ENCODE assay signal across 8 mouse cellular contexts in the genomic region with DNA sequence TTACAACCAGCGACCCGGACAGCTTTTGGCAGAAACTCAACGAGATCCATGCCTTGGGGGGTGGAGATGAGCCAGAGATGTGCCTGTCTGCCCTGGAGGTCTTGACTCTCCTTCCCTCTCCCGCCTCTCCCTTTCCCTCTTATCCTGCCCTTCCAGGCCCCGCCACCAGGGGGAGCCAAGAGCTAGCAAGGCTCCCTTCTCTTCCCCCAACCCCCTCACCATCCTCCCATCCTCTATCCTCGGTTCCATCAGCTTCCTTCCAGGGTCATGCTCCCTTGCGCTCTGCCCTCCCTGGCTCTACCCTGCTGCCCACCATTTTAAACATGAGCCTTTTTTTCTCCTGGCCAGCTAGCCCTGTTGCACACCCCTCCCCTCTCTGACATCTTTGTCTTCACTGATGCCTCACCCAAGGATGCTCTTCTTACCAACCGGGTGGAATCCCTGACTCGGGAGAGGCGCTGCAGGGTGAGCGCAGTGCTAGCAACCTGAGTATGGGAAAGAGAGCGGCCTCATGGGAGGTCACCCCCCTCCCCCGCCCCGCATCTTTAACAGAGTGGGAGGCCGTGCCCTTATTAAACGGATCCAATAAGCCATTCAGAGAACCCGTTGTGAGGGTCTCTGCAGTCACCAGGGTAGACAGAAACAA. TPM values are rescaled to one million over a fixed set of nuclear protein-coding genes. Genes with fewer than 3 reads are reported as not detected.
DNase-seq lines count a peak whose midpoint lies in the region; ATAC-seq and TF ChIP-seq lines count a peak whose summit lies in the region.

No protein-coding gene starts in this region.

- no peak overlapping the region for H3K4me2 ChIP-seq in midbrain, embryonic 16.5 days (ENCODE audit: low read length)
- H3K4me2 ChIP-seq in embryonic facial prominence, embryonic 11.5 days (ENCODE audit: low read depth, low read length): peak overlapping the region; percentile 22; the same call in 1 of the 2 replicates
- peak overlapping the region; percentile 33 for H3K4me2 ChIP-seq in limb, embryonic 12.5 days
- no peak overlapping the region for H3K4me2 ChIP-seq in midbrain, postnatal 0 days (ENCODE audit: low read depth, low read length, poor library complexity, severe bottlenecking)

- peak; percentile 95 for TF ChIP-seq CTCF in kidney, adult 2 months (conservative IDR thresholded peaks at IDR 0.05; ENCODE audit: insufficient read depth, insufficient read length, low read depth, low read length)
- TF ChIP-seq CTCF in midbrain, postnatal 0 days (IDR thresholded peaks at IDR 0.05): peak; percentile 88

- H3K9ac ChIP-seq in midbrain, embryonic 16.5 days (ENCODE audit: low read depth, low read length): no peak overlapping the region
- peak overlapping the region; percentile 45 for H3K9ac ChIP-seq in embryonic facial prominence, embryonic 11.5 days (replicated peaks; ENCODE audit: low read length)
- no peak overlapping the region; the same call in 1 of the 2 replicates for H3K9ac ChIP-seq in limb, embryonic 12.5 days (replicated peaks)
- no peak overlapping the region for H3K9ac ChIP-seq in midbrain, postnatal 0 days (replicated peaks; ENCODE audit: low read length, poor library complexity, severe bottlenecking)

- no peaks in the 10 kb centered on the region for H3K9me3 ChIP-seq in midbrain, embryonic 10.5 days (replicated peaks)
- no peaks in the 10 kb centered on the region for H3K9me3 ChIP-seq in midbrain, embryonic 16.5 days (replicated peaks; ENCODE audit: control insufficient read depth, low read length, poor library complexity, severe bottlenecking)
- no peaks in the 10 kb centered on the region for H3K9me3 ChIP-seq in embryonic facial prominence, embryonic 11.5 days (replicated peaks; ENCODE audit: control insufficient read depth, low read length)
- H3K9me3 ChIP-seq in limb, embryonic 12.5 days: no peaks in the 10 kb centered on the region
- H3K9me3 ChIP-seq in midbrain, postnatal 0 days (ENCODE audit: low read length): no peaks in the 10 kb centered on the region

- peak; percentile 92 for DNase-seq in midbrain, embryonic 10.5 days (ENCODE audit: low spot score)
- DNase-seq in embryonic facial prominence, embryonic 11.5 days (ENCODE audit: low spot score): peak; percentile 89
- peak; percentile 87 to 96 for DNase-seq in heart, adult 18-20 months
- DNase-seq in kidney, adult 2 months: peak; percentile 87
- DNase-seq in midbrain, postnatal 0 days (ENCODE audit: low spot score): peak; percentile 64
- DNase-seq in spleen, postnatal 14 days (ENCODE audit: low spot score in 2 of 2): peak; percentile 75 to 89

- H3K36me3 ChIP-seq in midbrain, embryonic 10.5 days: peaks cover 34% of the 10 kb centered on the region
- H3K36me3 ChIP-seq in midbrain, embryonic 16.5 days (ENCODE audit: control insufficient read depth, insufficient read depth, low read length): peaks cover 3% of the 10 kb centered on the region; the same call in 1 of the 2 replicates
- no peaks in the 10 kb centered on the region for H3K36me3 ChIP-seq in embryonic facial prominence, embryonic 11.5 days (replicated peaks; ENCODE audit: control insufficient read depth, insufficient read depth, low read depth, low read length)
- H3K36me3 ChIP-seq in kidney, adult 2 months (ENCODE audit: control insufficient read depth, insufficient read depth, low read length): no peaks in the 10 kb centered on the region
- H3K36me3 ChIP-seq in limb, embryonic 12.5 days: peaks cover 10% of the 10 kb centered on the region
- peaks cover 2% of the 10 kb centered on the region; the same call in 1 of the 2 replicates for H3K36me3 ChIP-seq in midbrain, postnatal 0 days (ENCODE audit: insufficient read depth, low read length)

- peaks cover 38% of the 10 kb centered on the region for H3K4me1 ChIP-seq in midbrain, embryonic 10.5 days
- H3K4me1 ChIP-seq in midbrain, embryonic 16.5 days (ENCODE audit: control insufficient read depth, insufficient read depth, low read length): no peaks in the 10 kb centered on the region; the same call in 1 of the 2 replicates
- no peaks in the 10 kb centered on the region; the same call in none of the 2 replicates for H3K4me1 ChIP-seq in embryonic facial prominence, embryonic 11.5 days (ENCODE audit: control insufficient read depth, insufficient read depth, low read length)
- H3K4me1 ChIP-seq in kidney, adult 2 months (ENCODE audit: control insufficient read depth, insufficient read depth, low read length): no peaks in the 10 kb centered on the region
- peaks cover 13% of the 10 kb centered on the region for H3K4me1 ChIP-seq in limb, embryonic 12.5 days (replicated peaks)
- H3K4me1 ChIP-seq in midbrain, postnatal 0 days (ENCODE audit: insufficient read depth, low read length): no peaks in the 10 kb centered on the region

- H3K27ac ChIP-seq in midbrain, embryonic 10.5 days (replicated peaks): peak overlapping the region; percentile 86
- H3K27ac ChIP-seq in midbrain, embryonic 16.5 days (ENCODE audit: low read length): no peak overlapping the region
- H3K27ac ChIP-seq in embryonic facial prominence, embryonic 11.5 days (replicated peaks; ENCODE audit: low read depth, low read length): no peak overlapping the region; the same call in 1 of the 2 replicates
- H3K27ac ChIP-seq in kidney, adult 2 months (ENCODE audit: insufficient read depth, low read depth, low read length): peak overlapping the region; percentile 86; the same call in 1 of the 2 replicates
- H3K27ac ChIP-seq in limb, embryonic 12.5 days: 0 out of 2 replicates have a peak overlapping the region, but pooled peaks have one; percentile 45
- H3K27ac ChIP-seq in midbrain, postnatal 0 days (ENCODE audit: low read depth, low read length): no peak overlapping the region; the same call in 1 of the 2 replicates

- peak overlapping the region; percentile 37 for H3K4me3 ChIP-seq in midbrain, embryonic 10.5 days
- H3K4me3 ChIP-seq in midbrain, embryonic 16.5 days (ENCODE audit: low read depth, low read length): no peak overlapping the region
- H3K4me3 ChIP-seq in embryonic facial prominence, embryonic 11.5 days (ENCODE audit: low read depth, low read length): no peak overlapping the region
- no peak overlapping the region for H3K4me3 ChIP-seq in kidney, adult 2 months (ENCODE audit: insufficient read depth, low read depth, low read length)
- H3K4me3 ChIP-seq in limb, embryonic 12.5 days (replicated peaks): peak overlapping the region; percentile 14; the same call in 1 of the 2 replicates
- H3K4me3 ChIP-seq in midbrain, postnatal 0 days (ENCODE audit: low read depth, low read length): no peak overlapping the region

- 5% methylated on average over 17 of the region's 17 CpGs for WGBS in midbrain, embryonic 10.5 days
- WGBS in midbrain, embryonic 16.5 days: 3% methylated on average over 17 of the region's 17 CpGs
- WGBS in embryonic facial prominence, embryonic 11.5 days: 7% methylated on average over 17 of the region's 17 CpGs
- 13% methylated on average over 17 of the region's 17 CpGs for WGBS in kidney, adult 2 months
- 19% methylated on average over 17 of the region's 17 CpGs for WGBS in limb, embryonic 12.5 days
- 6% methylated on average over 16 of the region's 17 CpGs for WGBS in midbrain, postnatal 0 days

- no peaks in the 10 kb centered on the region for H3K27me3 ChIP-seq in midbrain, embryonic 10.5 days (ENCODE audit: low read depth, poor library complexity, severe bottlenecking)
- H3K27me3 ChIP-seq in midbrain, embryonic 16.5 days (ENCODE audit: control insufficient read depth, insufficient read depth, low read depth, low read length): no peaks in the 10 kb centered on the region
- no peaks in the 10 kb centered on the region for H3K27me3 ChIP-seq in embryonic facial prominence, embryonic 11.5 days (ENCODE audit: control insufficient read depth, insufficient read depth, low read length)
- no peaks in the 10 kb centered on the region for H3K27me3 ChIP-seq in kidney, adult 2 months (replicated peaks; ENCODE audit: control insufficient read depth, insufficient read depth, low read length)
- H3K27me3 ChIP-seq in limb, embryonic 12.5 days: no peaks in the 10 kb centered on the region
- H3K27me3 ChIP-seq in midbrain, postnatal 0 days (ENCODE audit: insufficient read depth, low read length): no peaks in the 10 kb centered on the region

- no peak for ATAC-seq in midbrain, embryonic 16.5 days
- ATAC-seq in embryonic facial prominence, embryonic 11.5 days (replicated peaks; ENCODE audit: insufficient number of reproducible peaks, low FRiP score, low TSS enrichment, low read depth): peak; percentile 65
- ATAC-seq in limb, embryonic 12.5 days (ENCODE audit: insufficient number of reproducible peaks, insufficient read depth, low FRiP score, low TSS enrichment, low read depth): 0 out of 2 replicates have a peak, but pooled peaks have one; percentile 27
- peak; percentile 29; the same call in 1 of the 2 replicates for ATAC-seq in midbrain, postnatal 0 days (ENCODE audit: low FRiP score)

- TF ChIP-seq POLR2A in kidney, adult 2 months (IDR thresholded peaks at IDR 0.05; ENCODE audit: low read depth, low read length): no peak

RNA-seq across cellular contexts. Expression of a gene that starts 4.9 kb away (rescaled TPM):
- 0.19 and 0.28 TPM in 2 replicates for polyA plus RNA-seq in midbrain, embryonic 10.5 days (2016; fragmentation: Nextera tagmentation; extraction: Ambion mirVana)
- 0.16 and 0.26 TPM in 2 replicates for polyA plus RNA-seq in midbrain, embryonic 16.5 days (2015; fragmentation: Nextera tagmentation; extraction: Ambion mirVana)
- polyA plus RNA-seq in embryonic facial prominence, embryonic 11.5 days (2014; fragmentation: Nextera tagmentation; extraction: Ambion mirVana): 0.10 and 0.17 TPM in 2 replicates
- total RNA-seq in heart, adult 18-20 months (2021): 10 to 100 TPM; 13.1 to 14.1 TPM
- 0.80 and 0.89 TPM in 2 replicates for polyA plus RNA-seq in kidney, adult 2 months (2012; rRNA removed)
- 0.10 and 0.13 TPM in 2 replicates for polyA plus RNA-seq in limb, embryonic 12.5 days (2016; fragmentation: Nextera tagmentation; extraction: Ambion mirVana)
- total RNA-seq in midbrain, postnatal 0 days (2014; rRNA removed): 0.19 and 0.44 TPM in 2 replicates
- polyA plus RNA-seq in midbrain, postnatal 0 days (2015; fragmentation: Nextera tagmentation; extraction: Ambion mirVana): 0.06 and 0.14 TPM in 2 replicates

RNA-seq across cellular contexts. Expression of a gene that starts 6.5 kb away (rescaled TPM):
- polyA plus RNA-seq in midbrain, embryonic 10.5 days (2016; fragmentation: Nextera tagmentation; extraction: Ambion mirVana): 7.1 and 7.7 TPM in 2 replicates
- polyA plus RNA-seq in midbrain, embryonic 16.5 days (2015; fragmentation: Nextera tagmentation; extraction: Ambion mirVana): 0.71 and 1.1 TPM in 2 replicates
- 3.5 and 7.5 TPM in 2 replicates for polyA plus RNA-seq in embryonic facial prominence, embryonic 11.5 days (2014; fragmentation: Nextera tagmentation; extraction: Ambion mirVana)
- not detected for total RNA-seq in heart, adult 18-20 months (2021)
- polyA plus RNA-seq in kidney, adult 2 months (2012; rRNA removed): 0.69 and 0.77 TPM in 2 replicates
- polyA plus RNA-seq in limb, embryonic 12.5 days (2016; fragmentation: Nextera tagmentation; extraction: Ambion mirVana): 3.2 and 3.3 TPM in 2 replicates
- 0.38 TPM in 1 of 2 replicates, not detected in the other for total RNA-seq in midbrain, postnatal 0 days (2014; rRNA removed)
- polyA plus RNA-seq in midbrain, postnatal 0 days (2015; fragmentation: Nextera tagmentation; extraction: Ambion mirVana): 1.5 and 1.6 TPM in 2 replicates

RNA-seq across cellular contexts. Expression of a gene that starts 20.5 kb away (rescaled TPM):
- 177 and 210 TPM in 2 replicates for polyA plus RNA-seq in midbrain, embryonic 10.5 days (2016; fragmentation: Nextera tagmentation; extraction: Ambion mirVana)
- 54.8 and 56.5 TPM in 2 replicates for polyA plus RNA-seq in midbrain, embryonic 16.5 days (2015; fragmentation: Nextera tagmentation; extraction: Ambion mirVana)
- 73.9 and 85.2 TPM in 2 replicates for polyA plus RNA-seq in embryonic facial prominence, embryonic 11.5 days (2014; fragmentation: Nextera tagmentation; extraction: Ambion mirVana)
- total RNA-seq in heart, adult 18-20 months (2021): 10 to 100 TPM; 32.4 to 35.1 TPM
- 52.5 and 64.5 TPM in 2 replicates for polyA plus RNA-seq in kidney, adult 2 months (2012; rRNA removed)
- polyA plus RNA-seq in limb, embryonic 12.5 days (2016; fragmentation: Nextera tagmentation; extraction: Ambion mirVana): 169 and 171 TPM in 2 replicates
- total RNA-seq in midbrain, postnatal 0 days (2014; rRNA removed): 89.0 and 97.8 TPM in 2 replicates
- polyA plus RNA-seq in midbrain, postnatal 0 days (2015; fragmentation: Nextera tagmentation; extraction: Ambion mirVana): 39.7 and 40.9 TPM in 2 replicates

RNA-seq across cellular contexts. Expression of a gene that starts 25.3 kb away (rescaled TPM):
- 5.4 and 6.3 TPM in 2 replicates for polyA plus RNA-seq in midbrain, embryonic 10.5 days (2016; fragmentation: Nextera tagmentation; extraction: Ambion mirVana)
- polyA plus RNA-seq in midbrain, embryonic 16.5 days (2015; fragmentation: Nextera tagmentation; extraction: Ambion mirVana): 1.9 and 2.4 TPM in 2 replicates
- 3.0 and 3.2 TPM in 2 replicates for polyA plus RNA-seq in embryonic facial prominence, embryonic 11.5 days (2014; fragmentation: Nextera tagmentation; extraction: Ambion mirVana)
- not detected for total RNA-seq in heart, adult 18-20 months (2021)
- polyA plus RNA-seq in kidney, adult 2 months (2012; rRNA removed): 1.6 and 2.4 TPM in 2 replicates
- 2.9 and 3.4 TPM in 2 replicates for polyA plus RNA-seq in limb, embryonic 12.5 days (2016; fragmentation: Nextera tagmentation; extraction: Ambion mirVana)
- total RNA-seq in midbrain, postnatal 0 days (2014; rRNA removed): 1.7 and 3.8 TPM in 2 replicates
- polyA plus RNA-seq in midbrain, postnatal 0 days (2015; fragmentation: Nextera tagmentation; extraction: Ambion mirVana): 1.3 and 1.4 TPM in 2 replicates

RNA-seq across cellular contexts. Expression of a gene that starts 28.5 kb away (rescaled TPM):
- 216 and 217 TPM in 2 replicates for polyA plus RNA-seq in midbrain, embryonic 10.5 days (2016; fragmentation: Nextera tagmentation; extraction: Ambion mirVana)
- 51.2 and 54.7 TPM in 2 replicates for polyA plus RNA-seq in midbrain, embryonic 16.5 days (2015; fragmentation: Nextera tagmentation; extraction: Ambion mirVana)
- 73.9 and 84.2 TPM in 2 replicates for polyA plus RNA-seq in embryonic facial prominence, embryonic 11.5 days (2014; fragmentation: Nextera tagmentation; extraction: Ambion mirVana)
- 10 to 100 TPM; 30.4 to 32.4 TPM for total RNA-seq in heart, adult 18-20 months (2021)
- polyA plus RNA-seq in kidney, adult 2 months (2012; rRNA removed): 105 and 117 TPM in 2 replicates
- polyA plus RNA-seq in limb, embryonic 12.5 days (2016; fragmentation: Nextera tagmentation; extraction: Ambion mirVana): 194 and 195 TPM in 2 replicates
- total RNA-seq in midbrain, postnatal 0 days (2014; rRNA removed): 28.0 and 33.4 TPM in 2 replicates
- 40.0 and 41.9 TPM in 2 replicates for polyA plus RNA-seq in midbrain, postnatal 0 days (2015; fragmentation: Nextera tagmentation; extraction: Ambion mirVana)

Comparison
In these comparisons a context has a peak if more than half of its experiments do, and no peak if none do; other contexts are left out.
1. H3K27ac ChIP-seq: peak in midbrain, embryonic 10.5 days (single experiment), kidney, adult 2 months (single experiment) and limb, embryonic 12.5 days (single experiment); none in midbrain, embryonic 16.5 days (single experiment), embryonic facial prominence, embryonic 11.5 days (single experiment) and midbrain, postnatal 0 days (single experiment).
2. H3K4me3 ChIP-seq: peak in midbrain, embryonic 10.5 days (single experiment) and limb, embryonic 12.5 days (single experiment); none in midbrain, embryonic 16.5 days (single experiment), embryonic facial prominence, embryonic 11.5 days (single experiment), kidney, adult 2 months (single experiment) and midbrain, postnatal 0 days (single experiment).
3. H3K4me2 ChIP-seq: peak in embryonic facial prominence, embryonic 11.5 days (single experiment) and limb, embryonic 12.5 days (single experiment); none in midbrain, embryonic 16.5 days (single experiment) and midbrain, postnatal 0 days (single experiment).
4. Peak in every context shown above with its lines, with median percentiles within 50 percentile points of each other: DNase-seq.